Mouse (Mus musculus) megakaryocyte progenitor cell, adult 5-6 weeks (primary cell): Measurements from ENCODE around the gene Iqck. TPM values are rescaled to one million over a fixed set of nuclear protein-coding genes. Genes with fewer than 3 reads are reported as not detected.

Source experiments
- ATAC-seq: replicated peaks from 2 replicates; pipeline ENCODE4 v1.8.0; 2016; ENCODE audit warnings: mild to moderate bottlenecking, moderate TSS enrichment, inconsistent platforms; ENCODE audit not compliant: poor library complexity
- total RNA-seq, 2 experiments: library from RNA; stranded (forward) in 1 of 2; stranded (reverse) in 1 of 2; fragments of 157-497, 149-512 nt in 1 of 2; fragments of 200-1000 nt in 1 of 2; gene quantifications; 2 replicates each; pipeline versions ENCODE4 v1.2.3 to v1.2.4; 2015 to 2017

Iqck gene
- total RNA-seq, 2 experiments from 2014 or later = 0.07 to 1.2 TPM

- ATAC-seq = no peak
Observed at GRCm38 (mm10) chr7:118983961-118984360, 128.4 kb downstream of the Iqck start.

DNA sequence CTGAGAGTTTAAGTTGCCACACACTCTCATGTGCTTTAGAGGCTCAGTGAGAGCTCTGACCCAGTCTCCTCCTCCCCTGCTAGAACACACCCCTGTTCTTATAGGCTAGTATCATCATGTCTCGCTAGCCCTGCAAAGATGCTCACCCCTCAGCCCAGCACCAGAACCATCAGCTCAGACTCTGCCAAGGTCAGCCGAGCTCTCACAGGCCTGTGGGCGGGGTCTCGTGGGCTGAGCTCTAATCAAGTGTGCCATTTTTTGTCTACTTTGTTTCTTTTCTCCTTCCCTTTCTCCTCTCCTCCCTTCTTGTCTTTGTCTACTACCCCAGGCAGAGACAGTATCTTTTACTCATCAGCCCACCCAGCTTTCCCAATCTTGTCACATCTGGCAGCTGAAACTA lies 130.2 kb downstream of the Iqck start:
- ATAC-seq = no peak

- no peak for ATAC-seq
Observed at GRCm38 (mm10) chr7:118986369-118986768, 130.8 kb downstream of the Iqck start.

DNA sequence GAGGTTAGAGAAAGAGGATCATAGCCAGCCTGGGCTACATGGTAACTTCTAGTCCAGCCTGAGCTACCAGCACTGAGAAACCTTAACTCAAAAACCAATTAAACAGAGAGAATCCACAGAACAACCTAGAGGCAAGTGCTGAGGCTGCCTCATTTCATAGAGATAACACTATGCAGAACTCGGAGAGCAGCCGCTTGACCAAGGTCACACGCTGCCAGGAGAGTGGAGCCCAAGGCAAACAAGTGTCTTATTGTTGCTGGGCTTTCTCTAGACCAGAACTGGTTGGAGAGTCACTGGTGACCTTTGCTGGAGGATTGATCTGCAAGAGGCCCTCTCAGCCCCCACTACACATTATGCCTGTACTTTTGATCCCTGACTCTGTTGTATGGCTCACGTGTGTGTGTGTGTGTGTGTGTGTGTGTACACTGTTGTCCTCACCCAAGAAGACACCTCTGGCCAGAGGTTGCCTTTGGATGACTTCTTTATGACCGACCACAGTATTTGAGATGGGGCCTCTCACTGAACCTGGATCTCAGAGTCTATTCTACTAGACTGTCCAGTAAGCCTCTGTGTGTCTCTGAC lies 133.8 kb downstream of the Iqck start:
- no peak for ATAC-seq

GRCm38 (mm10) chr7:118990282-118990681 lies 134.7 kb downstream of the Iqck start:
- no peak for ATAC-seq

GRCm38 (mm10) chr7:118991341-118991884 lies 135.9 kb downstream of the Iqck start:
- ATAC-seq = no peak

GRCm38 (mm10) chr7:118992080-118992560 lies 136.6 kb downstream of the Iqck start:
- ATAC-seq = no peak

- no peak for ATAC-seq
Observed at GRCm38 (mm10) chr7:118992623-118993405, 137.3 kb downstream of the Iqck start.

GRCm38 (mm10) chr7:118993597-118994230 lies 138.2 kb downstream of the Iqck start:
- no peak for ATAC-seq

- ATAC-seq = no peak; the same call in 1 of the 2 replicates
Observed at GRCm38 (mm10) chr7:118994231-118994842, 138.8 kb downstream of the Iqck start.

GRCm38 (mm10) chr7:118995007-118995406 lies 139.5 kb downstream of the Iqck start, which contains the start of gene Gprc5b:
Gprc5b (minus strand) TSS chr7:118995211.
- peak; percentile 81 for ATAC-seq

DNA sequence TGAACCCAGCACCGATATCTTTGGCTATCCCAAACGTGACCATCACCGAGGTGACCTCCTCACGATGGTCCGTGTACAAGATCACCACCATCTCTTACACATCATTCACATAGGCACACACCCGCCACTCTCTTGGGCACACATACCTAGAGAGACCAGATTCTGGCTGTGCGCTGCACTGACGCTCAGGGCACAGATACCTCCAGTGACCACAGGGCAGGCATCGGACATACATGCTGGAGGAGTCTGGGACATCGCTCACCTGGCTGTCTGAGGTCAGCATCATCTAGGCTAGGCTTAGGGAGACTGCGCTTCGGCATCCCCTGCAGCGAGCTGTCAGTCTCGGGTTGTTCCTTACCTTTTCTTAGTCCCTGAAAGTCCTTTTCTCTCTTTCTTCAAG lies 140.1 kb downstream of the Iqck start:
- no peak for ATAC-seq

- ATAC-seq = peak; percentile 77
Observed at GRCm38 (mm10) chr7:118996137-118996837, 140.7 kb downstream of the Iqck start.

GRCm38 (mm10) chr7:118999857-119000256 lies 144.3 kb downstream of the Iqck start:
- ATAC-seq = no peak

GRCm38 (mm10) chr7:119001965-119002364 lies 146.4 kb downstream of the Iqck start:
- ATAC-seq = no peak

DNA sequence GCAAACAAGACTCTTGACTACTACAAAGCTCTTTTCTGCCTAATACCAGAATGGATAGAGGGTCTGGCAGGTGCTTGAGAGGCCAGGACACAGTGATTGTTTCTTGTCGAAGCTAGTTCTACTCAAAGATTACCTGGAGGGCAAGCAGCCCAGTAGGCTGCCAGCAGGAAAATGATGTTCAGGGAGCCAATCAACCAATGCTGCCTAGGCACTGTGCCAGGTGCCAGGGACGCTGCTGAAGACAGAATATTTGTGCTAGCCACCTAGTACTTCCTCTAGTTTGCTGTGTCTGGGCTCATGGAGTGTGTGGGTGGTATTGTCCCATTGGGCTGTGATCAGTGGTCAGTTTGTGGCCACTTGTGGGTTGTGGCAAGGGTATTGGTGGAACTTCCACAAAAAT lies 146.9 kb downstream of the Iqck start:
- 0 out of 2 replicates have a peak, but pooled peaks have one; percentile 23 for ATAC-seq

DNA sequence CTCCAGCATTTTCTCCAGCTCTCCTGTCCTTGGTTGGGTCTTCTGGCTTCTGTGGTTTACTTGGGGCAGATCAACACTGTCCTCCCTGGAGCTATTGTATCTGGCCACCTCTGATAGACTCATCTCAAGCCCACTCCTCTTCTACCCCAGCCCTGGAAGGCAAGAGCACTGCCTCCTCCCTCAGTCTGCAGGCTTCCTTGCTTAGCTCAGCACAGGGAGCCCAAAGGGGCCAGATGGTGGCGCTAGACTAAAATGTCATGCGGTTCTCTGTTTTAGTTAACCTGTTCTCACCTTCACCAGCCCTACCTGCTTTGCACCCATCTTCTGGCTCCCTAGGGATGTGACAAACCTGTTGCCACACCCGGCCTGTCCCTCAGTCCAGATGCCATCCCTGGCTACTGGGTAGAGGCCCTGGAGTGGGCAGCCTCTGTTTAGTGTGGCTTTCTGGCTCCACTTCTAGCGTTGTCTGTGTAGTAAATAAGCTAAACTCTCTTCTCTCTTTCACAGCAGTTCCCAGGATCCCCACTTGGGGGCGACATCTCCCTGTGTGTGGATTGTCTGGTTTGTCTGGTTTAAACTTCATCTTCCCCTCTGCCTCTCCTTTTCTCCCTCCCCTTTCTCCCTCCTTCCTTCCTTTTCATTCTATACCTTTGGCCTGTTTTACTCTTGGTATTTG lies 155.4 kb downstream of the Iqck start:
- ATAC-seq = peak; percentile 78

DNA sequence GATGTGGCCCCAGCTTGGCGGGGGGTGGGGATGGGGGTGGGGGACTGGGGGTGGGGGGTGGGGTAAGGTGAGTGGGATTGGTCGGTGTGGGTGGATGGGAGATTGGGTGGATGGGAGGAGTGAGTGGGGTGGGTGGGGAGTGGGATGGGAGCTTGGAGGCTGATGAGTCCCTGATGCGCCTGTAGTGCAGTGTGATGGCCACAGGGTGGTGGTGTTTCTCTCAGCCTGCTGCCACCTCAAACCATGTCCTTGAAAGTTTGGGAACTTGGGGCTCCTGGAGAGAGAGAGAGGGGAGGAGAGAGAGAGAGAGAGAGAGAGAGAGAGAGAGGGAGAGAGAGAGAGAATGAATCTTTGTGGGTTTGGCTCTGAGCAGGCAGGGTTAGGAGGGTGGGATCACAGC lies 160.2 kb downstream of the Iqck start:
- peak; percentile 62 for ATAC-seq

GRCm38 (mm10) chr7:119019537-119019936 lies 164.0 kb downstream of the Iqck start:
- peak; percentile 62 for ATAC-seq
